Mouse (Mus musculus): ENCODE results near the gene Cntrl. TPM values are rescaled to one million over a fixed set of nuclear protein-coding genes. Genes with fewer than 3 reads are reported as not detected.

Gene Cntrl
- polyA plus RNA-seq (2012; rRNA removed; ENCODE audit: low replicate concordance): 3.0 and 5.0 TPM in 2 replicates

DNA sequence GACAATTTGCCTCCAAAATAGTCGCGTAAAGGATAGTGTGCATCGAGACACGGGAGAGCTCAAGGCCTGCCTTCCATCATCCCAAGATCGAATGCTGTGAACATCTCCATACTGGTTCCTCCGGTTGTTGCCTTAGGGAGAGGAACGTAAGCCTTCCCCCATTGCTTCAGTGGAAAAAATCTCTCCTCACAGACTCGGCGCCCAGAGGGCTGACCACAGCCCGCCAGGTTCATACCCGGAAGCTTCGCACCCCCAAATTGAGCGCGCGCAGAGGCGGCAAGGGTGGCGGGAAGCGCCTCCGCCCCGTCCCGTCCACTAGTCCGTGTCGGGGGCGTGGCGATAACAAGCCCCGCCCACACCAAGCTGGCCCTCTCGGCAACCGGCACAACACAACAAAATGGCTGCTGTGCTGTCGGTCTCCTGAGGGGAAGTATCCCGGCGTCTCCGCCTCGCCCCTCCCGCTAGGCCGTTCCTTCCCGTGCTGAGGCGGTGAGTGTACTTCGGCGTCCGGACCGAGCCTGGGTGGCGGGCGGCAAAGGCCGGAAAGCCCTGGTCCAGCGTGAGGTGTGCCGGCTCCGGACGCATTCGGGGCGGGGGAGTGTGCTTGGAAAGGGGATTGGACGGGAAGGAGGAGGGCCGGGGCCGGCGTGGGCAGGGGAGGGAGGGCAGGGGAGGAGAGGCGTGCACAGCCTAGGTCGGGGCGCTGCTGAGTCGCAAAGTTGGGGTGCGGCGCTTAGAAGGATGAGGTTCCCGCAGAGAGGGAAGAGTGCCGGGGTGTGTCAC is at the start of gene Cntrl:
Gene Cntrl, plus strand, starts transcription at position 352 of the 783 bp plus-strand sequence.

GRCm38 (mm10) chr2:35061338-35061737 is 48.0 kb upstream of the Cntrl start, which contains the start of gene Hc:
Hc (minus strand) TSS chr2:35061438.

GRCm38 (mm10) chr2:35101443-35101842 is 7.8 kb upstream of the Cntrl start, which contains the start of gene AI182371:
AI182371 (minus strand) TSS chr2:35101543.

DNA sequence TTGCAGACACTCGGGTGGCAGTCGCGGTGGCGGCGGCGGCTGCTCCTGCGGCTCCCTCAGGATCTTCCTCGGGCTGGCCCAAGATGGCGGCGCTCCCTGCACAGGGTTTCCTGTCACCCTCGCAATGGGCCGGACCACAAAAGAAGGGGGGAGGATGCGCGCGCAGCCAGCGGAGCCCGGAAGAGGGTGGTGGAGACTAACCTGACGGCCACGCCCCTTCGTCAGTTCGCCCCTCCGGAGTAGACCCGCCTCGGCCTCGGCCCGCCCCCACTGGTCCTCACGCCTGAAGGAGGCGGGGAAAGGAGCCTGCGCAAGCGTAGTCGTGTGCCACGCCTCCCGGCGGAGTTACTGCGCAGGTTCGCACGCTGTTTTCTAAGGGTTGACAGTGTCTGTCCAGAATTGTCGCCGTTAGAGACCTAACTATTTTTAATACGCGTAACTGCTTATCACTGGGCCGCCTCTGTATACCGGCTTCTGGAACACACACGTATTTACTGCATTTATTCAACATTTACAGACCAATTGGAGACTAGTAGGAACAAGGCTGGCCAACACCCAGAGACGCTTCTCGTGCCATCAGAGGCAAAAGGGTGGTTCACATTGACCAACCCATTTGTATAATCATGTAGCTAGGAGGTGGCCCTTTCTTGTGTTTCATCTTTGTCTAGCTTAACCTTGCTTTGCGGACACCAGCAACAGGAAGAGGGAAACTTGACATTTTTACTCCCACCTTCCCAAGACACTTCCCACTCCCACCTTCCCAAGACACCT is 91.8 kb downstream of the Cntrl start, which contains the start of gene Rab14:
Gene Rab14, minus strand, starts transcription at position 223 of the 771 bp plus-strand sequence.

Other genes with a start within 250 kb of the Cntrl start
- 12.6 and 18.7 TPM in 2 replicates for gene Cutal, start 235.1 kb upstream of the Cntrl start, polyA plus RNA-seq (2012; rRNA removed; ENCODE audit: low replicate concordance)
- 2.1 and 2.9 TPM in 2 replicates for gene Psmd5, start 234.5 kb upstream of the Cntrl start, polyA plus RNA-seq (2012; rRNA removed; ENCODE audit: low replicate concordance)
- 0.65 and 0.81 TPM in 2 replicates for gene Phf19, start 195.5 kb upstream of the Cntrl start, polyA plus RNA-seq (2012; rRNA removed; ENCODE audit: low replicate concordance)
- 2.6 and 4.1 TPM in 2 replicates for gene Traf1, start 147.7 kb upstream of the Cntrl start, polyA plus RNA-seq (2012; rRNA removed; ENCODE audit: low replicate concordance)
- gene Hc, start 48.1 kb upstream of the Cntrl start, polyA plus RNA-seq (2012; rRNA removed; ENCODE audit: low replicate concordance): not detected in 2 replicates
- gene AI182371, start 7.9 kb upstream of the Cntrl start, polyA plus RNA-seq (2012; rRNA removed; ENCODE audit: low replicate concordance): 0.15 TPM in 1 of 2 replicates, not detected in the other
- 374 and 1,105 TPM in 2 replicates for gene Rab14, start 91.6 kb downstream of the Cntrl start, polyA plus RNA-seq (2012; rRNA removed; ENCODE audit: low replicate concordance)
- gene Gsn, start 146.9 kb downstream of the Cntrl start, polyA plus RNA-seq (2012; rRNA removed; ENCODE audit: low replicate concordance): 143 and 227 TPM in 2 replicates
- 9.4 and 45.1 TPM in 2 replicates for gene Stom, start 227.5 kb downstream of the Cntrl start, polyA plus RNA-seq (2012; rRNA removed; ENCODE audit: low replicate concordance)

Data from duodenum, adult 2 months (tissue).